Mouse (Mus musculus) forebrain, embryonic 14.5 days (tissue): ENCODE results near the gene Katnal1. TPM values are rescaled to one million over a fixed set of nuclear protein-coding genes. Genes with fewer than 3 reads are reported as not detected.
A peak's percentile ranks its signal among the peaks of the same experiment; 100 is the strongest.

Experiments used
- ATAC-seq: fragments of 200-750 bp; cut with Nextera tagmentation; 2 replicates; pipeline ENCODE4 v1.8.0; 2017; ENCODE audit warnings: mild to moderate bottlenecking, moderate library complexity
- DNase-seq: peaks from one replicate; pipeline ENCODE4 v3.0.0-alpha.2; 2015; ENCODE audit warnings: low spot score
- H3K27ac ChIP-seq: fragments of 300-500 bp; sonication (generic); 2 replicates; pipeline ENCODE4 v1.5.1; 2014; ENCODE audit warnings: low read depth, mild to moderate bottlenecking, control low read depth, low read length, moderate library complexity
- H3K27me3 ChIP-seq: fragments of 300-500 bp; sonication (generic); replicated peaks from 2 replicates; pipeline ENCODE4 v1.6.1; 2014; ENCODE audit warnings: low read length, control low read depth, mixed read lengths; ENCODE audit not compliant: control insufficient read depth, insufficient read depth
- H3K36me3 ChIP-seq: fragments of 300-500 bp; sonication (generic); 2 replicates; pipeline ENCODE4 v1.6.1; 2014; ENCODE audit warnings: low read length, control low read depth; ENCODE audit not compliant: control insufficient read depth, insufficient read depth
- H3K4me1 ChIP-seq: fragments of 300-500 bp; sonication (generic); 2 replicates; pipeline ENCODE4 v1.6.1; 2014; ENCODE audit warnings: antibody characterized with exemption, low read length, control low read depth; ENCODE audit not compliant: control insufficient read depth, insufficient read depth
- H3K4me2 ChIP-seq: fragments of 300-500 bp; sonication (generic); 2 replicates; pipeline ENCODE4 v1.6.1; 2014; ENCODE audit warnings: mild to moderate bottlenecking, control low read depth, low read length
- H3K4me3 ChIP-seq: fragments of 300-500 bp; sonication (generic); 2 replicates; pipeline ENCODE4 v1.5.1; 2014; ENCODE audit warnings: low read depth, low read length, control low read depth
- H3K9ac ChIP-seq: fragments of 300-500 bp; sonication (generic); 2 replicates; pipeline ENCODE4 v1.6.1; 2014; ENCODE audit warnings: mild to moderate bottlenecking, low read length, control low read depth, moderate library complexity
- H3K9me3 ChIP-seq: fragments of 300-500 bp; sonication (generic); replicated peaks from 2 replicates; pipeline ENCODE4 v1.6.1; 2016; ENCODE audit warnings: low read length, control low read depth, mixed read lengths; ENCODE audit not compliant: control insufficient read depth
- WGBS: fragments of 180-500 bp; shearing (Covaris S2); extraction: QIAGEN DNeasy Blood & Tissue Kit; methylation state at CpG from one replicate; pipeline ENCODE4 v1.1.7; 2014; 5-methylcytosine and 5-hydroxymethylcytosine counted together
- polyA plus RNA-seq: library from polyadenylated mRNA; unstranded; fragments of >200 nt; fragmentation: Nextera tagmentation; extraction: Ambion mirVana; gene quantifications from 2 replicates; pipeline ENCODE4 v1.2.1, GENCODE M21; 2014

Katnal1 gene
- polyA plus RNA-seq, 1 experiment from 2014 or later, result 30.6 TPM

DNA sequence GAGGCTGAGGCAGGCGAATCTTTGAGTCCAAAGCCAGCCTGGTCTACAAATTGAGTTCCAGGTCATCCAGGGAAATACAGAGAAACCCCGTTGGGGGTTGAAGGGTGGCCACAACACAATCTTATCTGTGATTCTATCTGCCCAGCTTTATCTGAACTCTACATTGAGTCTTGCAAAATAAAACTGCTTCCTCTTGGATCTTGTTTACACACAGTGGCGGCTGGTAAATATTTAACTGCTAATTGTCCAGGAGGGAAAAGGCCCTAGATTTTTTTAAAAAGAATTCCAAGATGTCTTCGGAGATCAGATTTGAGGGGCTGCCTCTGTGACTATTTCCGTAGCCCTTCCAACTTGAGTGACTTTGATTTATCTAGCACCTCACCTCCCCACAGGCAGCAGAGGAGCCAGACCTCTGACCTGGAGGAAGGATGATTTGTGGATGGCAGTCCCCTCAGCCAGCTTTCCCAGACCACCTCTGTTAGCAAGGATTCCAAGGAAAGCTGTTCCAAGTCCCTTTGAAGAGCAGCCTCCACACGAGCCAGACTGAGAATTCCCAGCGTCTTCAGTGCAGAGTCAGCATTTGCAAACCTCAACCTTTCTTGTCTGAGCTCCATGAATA lies 39.9 kb upstream of the Katnal1 start:
- Histone ChIP-seq H3K4me1 (peaks cover 10% of the 10 kb centered on the region), H3K27me3 (no peaks in the 10 kb centered on the region), H3K4me3 (no peak overlapping the region), H3K4me2 (no peak overlapping the region), H3K9me3 (no peaks in the 10 kb centered on the region), H3K36me3 (no peaks in the 10 kb centered on the region), H3K27ac (no peak overlapping the region), H3K9ac (no peak overlapping the region)
- ATAC-seq, result no peak
- DNase-seq, result no peak
- WGBS, result 79% methylated on average over 7 of the region's 7 CpGs

- no peak for ATAC-seq
- WGBS, result 78% methylated on average over 5 of the region's 5 CpGs
- no peak for DNase-seq
Observed at GRCm38 (mm10) chr5:148968179-148968578, 39.1 kb upstream of the Katnal1 start.

GRCm38 (mm10) chr5:148966395-148966794 lies 37.3 kb upstream of the Katnal1 start:
- H3K27me3 ChIP-seq, result no peaks in the 10 kb centered on the region
- DNase-seq, result no peak
- H3K4me2 ChIP-seq, result no peak overlapping the region
- peaks cover 7% of the 10 kb centered on the region; the same call in 1 of the 2 replicates for H3K4me1 ChIP-seq
- H3K9ac ChIP-seq, result 0 out of 2 replicates have a peak overlapping the region, but pooled peaks have one; percentile 10
- peak overlapping the region; percentile 46; the same call in 1 of the 2 replicates for H3K27ac ChIP-seq
- no peak overlapping the region for H3K4me3 ChIP-seq
- H3K36me3 ChIP-seq, result no peaks in the 10 kb centered on the region
- 67% methylated on average over 6 of the region's 6 CpGs for WGBS
- ATAC-seq, result no peak
- no peaks in the 10 kb centered on the region for H3K9me3 ChIP-seq

More at GRCm38 (mm10) chr5:148968179-148968578, 39.1 kb upstream of the Katnal1 start:
- H3K36me3 ChIP-seq, result no peaks in the 10 kb centered on the region
- H3K4me1 ChIP-seq, result peaks cover 10% of the 10 kb centered on the region
- no peak overlapping the region for H3K27ac ChIP-seq
- no peaks in the 10 kb centered on the region for H3K9me3 ChIP-seq
- no peak overlapping the region for H3K4me2 ChIP-seq
- H3K4me3 ChIP-seq, result no peak overlapping the region
- H3K9ac ChIP-seq, result no peak overlapping the region
- H3K27me3 ChIP-seq, result no peaks in the 10 kb centered on the region

DNA sequence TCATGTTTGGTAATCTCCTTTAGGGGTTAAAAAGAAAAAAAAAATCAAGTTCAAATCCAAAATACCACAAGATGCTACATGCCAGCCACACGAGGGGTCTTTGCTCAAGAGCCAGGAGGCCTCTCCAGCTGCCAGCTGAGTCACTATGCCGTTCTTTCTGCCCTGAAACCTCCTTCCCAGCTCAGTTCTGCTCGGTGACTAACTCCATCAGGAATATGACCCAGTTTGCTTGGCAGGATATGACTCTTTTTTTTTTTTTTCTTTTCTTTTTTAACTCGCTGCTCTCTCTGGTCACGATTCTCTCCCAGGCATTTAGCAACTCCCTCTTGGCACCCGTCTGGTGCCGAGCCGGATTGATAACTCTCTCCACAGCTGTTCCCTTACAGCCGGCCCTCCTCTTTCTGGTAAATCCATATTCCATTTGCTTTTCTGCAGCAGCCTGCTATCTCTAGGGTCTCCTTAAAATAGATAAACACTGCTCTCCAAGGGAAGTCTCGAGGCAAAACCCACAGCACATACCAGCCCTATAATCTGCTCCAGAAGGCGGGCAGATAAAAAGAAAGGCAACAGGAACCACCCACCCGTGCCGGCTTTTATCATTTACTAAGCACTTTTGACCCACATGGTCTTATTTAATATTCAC lies 36.7 kb upstream of the Katnal1 start:
- Histone ChIP-seq H3K27ac (peak overlapping the region; percentile 46; the same call in 1 of the 2 replicates), H3K4me1 (peaks cover 7% of the 10 kb centered on the region; the same call in 1 of the 2 replicates), H3K4me2 (no peak overlapping the region), H3K4me3 (no peak overlapping the region), H3K27me3 (no peaks in the 10 kb centered on the region), H3K9ac (no peak overlapping the region), H3K36me3 (no peaks in the 10 kb centered on the region), H3K9me3 (no peaks in the 10 kb centered on the region)
- DNase-seq, result peak; percentile 61
- peak; percentile 67; the same call in 1 of the 2 replicates for ATAC-seq
- 45% methylated on average over 13 of the region's 13 CpGs for WGBS

DNA sequence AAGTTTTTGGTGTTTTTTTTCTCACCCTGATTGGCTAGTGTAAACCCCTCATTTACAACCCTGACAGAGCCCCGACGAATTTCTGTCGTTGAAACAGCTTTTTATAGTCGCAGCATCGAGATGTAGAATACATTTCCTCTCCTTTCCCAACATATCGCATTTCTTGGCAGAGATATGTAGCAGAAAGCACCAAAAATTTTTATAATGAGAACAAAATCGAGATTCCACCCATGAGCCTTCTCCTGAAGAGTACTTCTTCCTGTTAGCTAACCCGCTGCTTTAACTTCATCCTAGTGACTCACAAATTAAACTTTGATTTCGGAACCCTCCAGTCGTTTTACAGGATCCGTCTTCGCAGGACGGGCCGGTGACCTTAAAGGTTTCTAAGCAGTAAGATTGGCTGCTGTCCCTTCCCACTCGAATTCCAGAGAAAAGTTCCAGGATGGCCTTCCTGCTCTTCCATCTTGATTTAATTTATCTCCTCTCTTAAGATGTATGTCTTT lies 36.0 kb upstream of the Katnal1 start:
- H3K27me3 ChIP-seq, result no peaks in the 10 kb centered on the region
- DNase-seq (no peak), ATAC-seq (no peak)
- no peak overlapping the region for H3K4me2 ChIP-seq
- 0 out of 2 replicates have a peak overlapping the region, but pooled peaks have one; percentile 46 for H3K27ac ChIP-seq
- H3K4me3 ChIP-seq, result no peak overlapping the region
- H3K9me3 ChIP-seq, result no peaks in the 10 kb centered on the region
- no peaks in the 10 kb centered on the region for H3K36me3 ChIP-seq
- peaks cover 7% of the 10 kb centered on the region; the same call in 1 of the 2 replicates for H3K4me1 ChIP-seq
- WGBS, result 82% methylated on average over 15 of the region's 15 CpGs
- no peak overlapping the region for H3K9ac ChIP-seq

DNA sequence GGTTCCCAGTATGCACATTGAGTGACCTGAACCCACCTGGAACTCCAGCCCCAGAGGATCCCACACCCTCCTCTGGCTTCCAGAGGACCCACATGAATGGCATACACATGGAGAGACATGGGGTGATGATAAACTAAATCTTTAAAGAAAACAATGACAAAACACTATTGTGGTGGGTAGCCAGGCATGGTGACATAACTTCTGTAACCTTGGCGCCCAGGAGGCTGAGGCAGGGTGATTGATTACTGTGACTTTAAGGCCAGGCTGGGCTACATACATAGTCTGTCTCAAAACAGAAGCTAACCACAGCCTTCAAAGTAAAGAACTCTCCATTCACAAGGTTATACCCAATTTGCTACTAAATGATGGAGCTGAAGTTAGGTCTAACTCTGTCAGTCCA lies 35.1 kb upstream of the Katnal1 start:
- Histone ChIP-seq H3K9ac (no peak overlapping the region), H3K4me3 (no peak overlapping the region), H3K27ac (no peak overlapping the region), H3K4me1 (peaks cover 10% of the 10 kb centered on the region; the same call in 1 of the 2 replicates), H3K9me3 (no peaks in the 10 kb centered on the region), H3K27me3 (no peaks in the 10 kb centered on the region), H3K4me2 (no peak overlapping the region), H3K36me3 (no peaks in the 10 kb centered on the region)
- WGBS, result 73% methylated on average over 1 of the region's 1 CpGs
- DNase-seq (no peak), ATAC-seq (no peak)

- no peaks in the 10 kb centered on the region for H3K9me3 ChIP-seq
- no peak for ATAC-seq
- no peak for DNase-seq
- 72% methylated on average over 10 of the region's 10 CpGs for WGBS
- no peak overlapping the region for H3K9ac ChIP-seq
- H3K27ac ChIP-seq, result no peak overlapping the region
- H3K4me2 ChIP-seq, result no peak overlapping the region; the same call in 1 of the 2 replicates
- no peaks in the 10 kb centered on the region for H3K27me3 ChIP-seq
- H3K36me3 ChIP-seq, result no peaks in the 10 kb centered on the region
- H3K4me1 ChIP-seq, result peaks cover 4% of the 10 kb centered on the region; the same call in 1 of the 2 replicates
- no peak overlapping the region for H3K4me3 ChIP-seq
Observed at GRCm38 (mm10) chr5:148960211-148960610, 31.1 kb upstream of the Katnal1 start.

DNA sequence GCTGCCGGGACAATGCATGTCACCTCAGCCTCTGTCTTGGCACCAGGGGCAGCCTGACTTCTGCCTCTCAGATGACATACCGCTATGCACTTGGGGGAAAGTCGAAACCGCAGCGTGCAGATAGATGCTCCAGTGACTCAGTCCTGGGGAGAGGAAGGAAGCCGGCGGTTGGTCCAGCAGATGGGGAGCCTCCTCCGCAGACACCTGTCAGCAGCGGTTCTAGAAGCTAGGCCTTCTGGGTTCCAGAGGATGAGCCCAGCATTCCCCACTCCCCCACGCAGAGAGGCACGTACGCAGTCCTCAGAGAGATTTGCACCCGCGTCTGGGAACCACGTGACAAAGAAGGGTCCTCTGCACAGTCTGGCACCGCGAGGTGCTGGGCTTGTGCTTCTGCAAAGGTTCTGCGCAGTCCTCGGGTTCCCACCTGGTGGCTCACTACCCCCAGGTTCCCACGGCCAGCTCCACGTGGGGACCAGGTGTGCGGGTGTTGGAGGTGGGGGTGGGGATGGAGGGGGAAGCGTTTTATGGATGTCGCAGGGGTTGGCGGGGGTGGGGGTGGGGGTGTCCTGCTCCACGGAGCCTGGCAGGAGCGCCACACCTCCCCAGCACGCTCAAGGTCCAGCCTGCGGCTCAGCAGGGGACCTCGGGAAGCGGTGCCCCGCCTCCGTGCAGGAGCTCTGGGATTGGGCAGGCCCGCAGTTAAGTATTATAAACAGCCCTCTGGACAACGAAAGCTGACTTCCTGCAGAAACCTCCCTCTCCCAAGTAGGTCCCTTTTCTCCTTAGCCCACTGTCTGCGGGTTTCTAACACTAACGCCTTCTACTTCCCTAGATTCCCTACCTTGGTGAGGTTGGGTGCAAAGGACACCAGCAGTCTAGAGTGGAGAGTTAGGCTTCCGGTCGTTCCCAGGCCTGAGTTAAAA lies 30.2 kb upstream of the Katnal1 start:
- H3K27me3 ChIP-seq, result no peaks in the 10 kb centered on the region
- H3K4me2 ChIP-seq, result peak overlapping the region; percentile 79
- 2% methylated on average over 34 of the region's 39 CpGs for WGBS
- H3K4me1 ChIP-seq, result peaks cover 4% of the 10 kb centered on the region; the same call in 1 of the 2 replicates
- H3K9me3 ChIP-seq, result no peaks in the 10 kb centered on the region
- peak; percentile 38 for DNase-seq
- peak overlapping the region; percentile 56 for H3K9ac ChIP-seq
- H3K36me3 ChIP-seq, result no peaks in the 10 kb centered on the region
- peak overlapping the region; percentile 32 for H3K4me3 ChIP-seq
- no peak overlapping the region for H3K27ac ChIP-seq
- peak; percentile 76 for ATAC-seq
